Mouse (Mus musculus): ENCODE results near the gene Phldb2.

The Phldb2 gene

DNA sequence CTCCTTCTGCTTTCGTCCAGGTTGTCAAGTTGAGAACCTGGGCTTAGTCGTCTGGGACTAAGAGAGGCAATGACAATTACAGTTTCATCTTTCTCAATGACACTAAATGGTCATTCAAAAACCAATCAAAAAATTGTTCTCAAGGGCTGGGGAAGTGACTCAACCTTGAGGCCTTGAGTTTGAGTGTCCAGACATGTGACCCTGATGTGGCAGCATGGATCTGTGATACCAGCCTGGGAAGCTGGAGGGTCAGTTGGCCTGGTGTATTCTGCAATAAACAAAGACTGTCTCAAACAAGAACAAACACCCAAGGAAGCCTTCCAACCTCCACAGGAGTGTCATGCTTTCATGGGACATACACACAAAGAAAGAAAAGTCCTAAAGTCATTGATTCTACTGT, 160.6 kb downstream of the Phldb2 start:
- DNase-seq (ENCODE audit: low spot score) = no peak

DNA sequence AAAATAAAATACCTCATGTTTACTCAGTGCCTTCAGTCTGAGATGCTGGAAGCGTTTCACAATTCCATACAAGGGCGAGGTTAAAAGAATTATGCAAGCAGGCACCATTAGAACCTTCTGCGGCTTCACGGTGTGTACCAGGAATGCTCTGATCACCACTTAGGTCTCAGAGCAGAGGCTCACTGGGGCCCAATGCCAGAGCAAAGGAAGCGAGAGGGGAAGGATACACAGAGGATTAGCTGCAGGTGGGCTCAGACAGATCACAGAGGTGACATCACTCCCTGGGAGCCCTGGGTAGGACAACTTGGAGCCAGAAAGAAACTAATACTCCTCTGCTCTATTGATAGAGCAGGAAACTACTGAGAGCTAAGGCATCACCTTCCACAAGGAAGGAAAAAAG, 162.1 kb downstream of the Phldb2 start:
- DNase-seq (ENCODE audit: low spot score) = peak; percentile 71

DNA sequence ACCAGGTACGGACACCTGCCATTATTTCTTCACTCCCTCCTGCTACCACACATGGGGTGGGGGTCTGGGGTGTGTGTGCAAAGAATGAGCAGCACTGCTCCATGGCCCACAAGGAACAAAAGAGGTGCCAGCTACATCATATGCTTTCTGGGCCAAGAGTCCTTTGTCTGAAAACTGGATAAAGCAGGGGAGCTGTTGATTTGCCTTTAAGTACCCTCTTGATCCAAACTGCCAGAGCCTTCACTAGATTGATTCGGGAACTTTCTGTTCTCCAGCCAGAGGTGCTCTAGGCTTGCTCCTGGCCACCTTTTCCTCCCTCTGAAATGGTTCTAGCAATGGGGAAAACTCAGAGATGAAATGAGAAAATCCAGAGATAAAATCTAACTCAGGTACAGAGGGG, 164.1 kb downstream of the Phldb2 start:
- DNase-seq (ENCODE audit: low spot score) = peak; percentile 41

DNA sequence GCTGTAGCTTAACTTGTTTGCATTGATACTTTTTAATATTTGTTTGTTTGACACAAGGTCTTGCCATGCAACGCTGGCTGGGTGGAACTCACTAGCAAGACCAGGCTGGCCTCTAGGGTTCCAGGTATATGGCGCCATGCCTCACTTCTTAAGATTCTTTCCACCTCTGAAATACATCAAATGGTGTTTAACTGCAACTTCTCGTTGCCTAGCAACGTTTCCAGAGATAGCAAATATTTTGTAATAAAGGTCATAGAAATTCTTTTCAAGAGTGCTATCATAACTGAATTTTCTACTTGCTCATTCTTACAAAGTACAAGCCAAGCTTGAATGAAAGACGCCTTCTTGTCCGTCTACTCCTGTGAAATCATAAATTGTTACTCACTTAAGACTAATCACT, 165.7 kb downstream of the Phldb2 start:
- peak; percentile 53 for DNase-seq (ENCODE audit: low spot score)

DNA sequence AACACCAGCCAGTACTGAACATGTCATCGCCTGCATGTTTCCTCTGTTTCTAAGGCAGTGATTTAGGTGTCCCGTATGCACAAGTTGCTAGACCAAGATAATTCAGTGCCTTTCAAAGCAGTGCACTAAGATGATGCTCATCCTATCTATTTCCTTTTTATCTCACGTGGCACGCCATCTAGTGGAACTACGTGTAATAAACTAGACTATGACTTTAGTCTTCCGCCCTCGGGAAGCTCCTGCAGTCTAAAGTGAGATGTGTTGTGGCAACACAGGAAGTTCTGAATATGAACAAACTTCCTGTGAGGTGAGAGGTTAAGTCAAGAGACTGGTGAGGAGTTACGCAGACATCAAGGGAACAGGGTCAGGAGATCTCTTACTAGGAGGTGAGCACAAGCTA, 166.8 kb downstream of the Phldb2 start:
- peak; percentile 35 for DNase-seq (ENCODE audit: low spot score)

DNA sequence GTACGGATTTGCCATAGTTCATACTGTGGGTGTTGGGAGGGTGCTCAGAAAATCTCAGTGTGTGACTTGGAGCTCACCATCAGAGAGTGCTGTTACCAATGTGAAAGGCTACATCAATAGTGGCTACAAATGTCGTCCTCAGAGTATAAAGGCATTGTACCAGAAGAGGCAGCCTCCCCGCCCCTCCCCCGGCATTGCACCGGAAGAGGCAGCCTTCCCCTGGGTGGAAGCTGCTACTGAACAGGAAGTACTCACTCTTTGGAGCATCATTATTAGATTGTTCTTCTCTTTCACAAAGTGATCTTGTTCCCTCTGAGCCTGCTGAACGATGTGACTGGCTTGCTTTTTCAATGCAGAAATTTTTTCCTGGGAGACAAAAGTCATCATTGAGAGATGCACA, 173.4 kb downstream of the Phldb2 start:
- no peak for DNase-seq (ENCODE audit: low spot score)

DNA sequence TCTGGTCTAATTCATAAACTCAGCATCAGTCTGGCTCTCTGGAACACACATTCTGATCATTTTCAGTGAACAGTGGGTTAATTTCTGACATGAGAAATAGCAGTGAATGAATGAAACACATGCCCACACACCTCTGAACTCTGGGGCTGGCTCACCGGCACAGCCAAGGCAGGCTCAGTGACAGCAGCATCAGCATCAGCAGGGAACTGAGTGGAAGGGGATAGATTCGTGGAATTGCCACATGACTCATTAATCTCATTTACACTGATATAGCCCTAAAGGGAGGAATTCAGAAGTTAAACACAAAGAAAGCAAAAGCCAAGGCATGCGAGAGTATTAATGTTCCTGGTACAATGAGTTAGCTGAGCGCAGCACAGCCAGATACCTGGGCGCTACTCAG, 178.6 kb downstream of the Phldb2 start:
- DNase-seq (ENCODE audit: low spot score) = no peak

DNA sequence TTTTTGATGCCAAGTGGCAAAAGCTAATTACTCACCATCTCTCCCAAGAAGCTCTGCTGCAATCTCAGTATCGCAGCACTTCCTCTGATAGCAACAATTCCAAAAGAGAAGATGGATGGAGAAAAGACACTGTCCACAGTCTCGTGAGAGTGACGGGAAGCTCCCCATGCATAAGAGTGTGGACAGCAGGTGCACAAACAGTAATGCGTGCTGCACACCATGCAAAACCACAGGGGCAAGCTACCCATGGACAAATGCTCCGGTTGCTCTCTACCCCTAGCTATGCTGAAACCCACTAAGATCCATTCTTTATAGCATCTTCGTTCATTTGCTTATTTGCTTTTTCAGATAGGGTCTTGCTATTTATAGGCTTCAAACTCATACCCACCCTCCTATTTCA, 182.5 kb downstream of the Phldb2 start:
- no peak for DNase-seq (ENCODE audit: low spot score)

DNA sequence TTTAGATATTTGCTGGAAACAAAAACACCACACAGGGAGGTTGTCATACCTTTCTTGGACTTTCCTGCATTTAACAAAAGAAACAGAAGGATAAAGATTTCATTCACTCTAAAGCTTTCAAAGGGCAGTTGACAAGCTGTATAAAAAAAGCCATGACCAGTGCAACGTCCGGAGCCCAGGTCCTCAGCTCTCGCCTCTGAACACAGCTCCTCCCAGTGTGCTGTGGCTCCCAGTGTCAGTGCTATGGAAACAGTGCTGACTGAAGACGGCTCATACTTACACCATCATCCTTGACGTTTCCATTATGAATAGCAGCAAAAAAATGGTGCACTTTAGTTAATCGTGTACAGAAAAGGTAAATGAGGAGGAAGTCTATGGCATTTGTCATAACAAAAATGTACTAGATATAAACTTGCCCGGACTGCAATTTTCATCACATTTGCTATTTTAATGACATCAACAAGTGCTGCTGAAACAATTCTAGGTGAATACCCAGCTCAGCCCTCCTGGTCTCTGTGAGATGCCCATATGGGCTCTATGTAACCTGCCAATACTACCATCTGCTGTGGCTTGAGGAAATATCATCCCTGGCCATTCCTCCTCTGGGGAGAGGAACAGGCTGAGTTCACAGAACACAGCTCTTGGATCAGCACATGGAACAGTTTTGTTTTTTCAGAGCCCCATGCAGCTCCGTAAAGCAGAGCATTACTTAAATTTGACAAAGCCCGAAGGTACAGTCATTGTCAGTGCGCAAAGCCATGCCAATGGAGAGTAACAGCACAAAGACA, 185.4 kb downstream of the Phldb2 start:
- DNase-seq (ENCODE audit: low spot score) = no peak

DNA sequence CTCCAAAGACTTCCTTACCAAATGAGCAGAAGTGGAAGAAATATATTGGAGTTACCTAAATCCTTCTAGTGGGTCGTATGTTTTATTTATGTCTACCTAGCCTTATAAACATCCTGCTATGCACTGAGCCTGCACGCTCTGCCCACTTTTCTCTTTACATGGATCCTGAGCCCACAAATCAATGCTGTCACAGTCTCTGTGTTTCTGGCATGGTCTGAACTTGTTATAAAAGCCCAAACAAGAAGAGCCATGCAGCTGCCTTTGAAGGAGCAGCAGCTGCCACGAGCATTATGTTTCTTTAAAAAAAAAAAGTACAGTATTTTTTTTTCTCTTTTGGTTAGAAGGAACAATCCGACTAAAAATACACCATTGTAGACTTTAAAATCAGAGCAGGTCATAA, 186.0 kb downstream of the Phldb2 start:
- no peak for DNase-seq (ENCODE audit: low spot score)

DNA sequence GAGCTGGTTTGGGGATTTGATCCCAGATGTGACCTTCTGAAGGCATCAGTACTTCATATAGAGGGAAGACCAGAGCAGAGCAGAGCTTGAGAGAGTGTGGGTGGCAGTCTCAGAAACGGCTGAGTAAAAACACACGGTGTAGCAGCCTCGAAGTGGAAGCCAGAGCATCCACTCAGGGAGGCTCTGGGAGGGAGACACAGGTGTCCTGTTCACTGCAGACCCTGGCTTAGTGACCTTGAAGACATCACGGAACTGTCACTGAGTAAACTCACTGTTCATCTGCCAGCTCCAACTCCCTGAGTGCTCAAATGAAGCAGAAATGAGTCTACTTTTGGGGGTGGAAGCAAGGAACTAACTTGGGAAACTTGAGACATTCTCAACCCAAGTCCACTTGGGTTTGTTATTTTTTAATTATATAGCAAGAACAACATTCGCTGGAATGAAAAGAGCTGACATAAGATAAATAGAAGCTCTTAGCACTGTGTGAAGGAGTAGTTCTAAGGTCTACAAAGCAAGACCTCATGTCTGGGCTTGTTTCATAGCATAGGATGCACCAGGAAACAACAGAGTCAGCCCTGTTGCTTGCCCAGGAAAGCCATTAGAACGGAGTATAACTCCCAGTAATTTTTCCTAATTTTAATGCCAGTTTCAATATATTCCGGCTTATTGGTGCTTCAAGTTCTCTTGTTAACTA, 187.4 kb downstream of the Phldb2 start:
- no peak for DNase-seq (ENCODE audit: low spot score)

DNA sequence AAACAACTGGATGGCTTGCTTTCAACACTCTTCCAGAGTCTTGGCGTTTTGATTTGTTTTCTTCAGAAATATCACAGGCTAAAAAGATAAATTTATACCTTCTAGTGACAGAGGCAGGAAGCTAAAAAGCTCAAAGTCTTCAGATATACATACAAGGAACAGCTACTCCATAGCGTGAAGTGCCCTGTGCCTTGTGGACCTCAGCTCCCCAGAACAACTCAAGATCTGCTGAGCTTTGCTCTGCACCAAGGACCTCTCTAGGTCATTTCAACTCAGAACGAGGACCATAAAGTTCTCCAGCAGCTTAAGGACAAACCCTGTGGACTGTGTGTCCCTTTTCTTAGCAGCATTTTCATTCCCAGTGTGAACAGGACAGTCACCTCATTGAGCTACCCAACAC, 188.3 kb downstream of the Phldb2 start:
- DNase-seq (ENCODE audit: low spot score) = no peak

DNA sequence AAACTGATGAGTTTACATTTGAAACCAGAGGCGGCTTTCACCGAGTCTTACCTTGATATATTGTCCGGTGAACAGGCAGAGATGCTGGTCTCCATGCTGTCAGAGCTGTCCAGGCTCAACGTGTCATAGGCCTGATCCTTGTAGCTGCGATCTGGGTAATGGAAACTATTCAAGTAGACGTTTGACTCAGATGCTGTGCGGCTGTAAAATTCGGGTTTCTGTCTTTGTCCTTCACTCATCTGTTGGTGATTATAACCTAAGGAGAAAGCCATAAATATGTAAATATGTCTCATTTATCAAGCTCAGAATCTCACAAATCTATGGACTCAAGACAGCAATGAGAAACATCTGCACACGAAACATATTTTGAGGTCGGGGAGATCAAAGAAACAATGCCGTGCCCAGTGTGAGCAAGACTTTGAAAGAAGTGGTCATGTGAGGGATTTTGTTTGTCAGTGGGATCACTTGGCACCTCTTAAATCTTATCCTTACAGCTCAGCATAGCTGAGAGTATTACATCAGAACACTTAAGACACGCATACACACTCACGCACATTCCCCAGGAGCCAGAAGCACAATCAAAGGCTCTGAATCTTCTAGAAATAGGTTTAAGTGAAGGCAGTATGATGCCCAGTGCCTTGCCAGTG, 190.4 kb downstream of the Phldb2 start:
- DNase-seq (ENCODE audit: low spot score) = peak; percentile 43

DNA sequence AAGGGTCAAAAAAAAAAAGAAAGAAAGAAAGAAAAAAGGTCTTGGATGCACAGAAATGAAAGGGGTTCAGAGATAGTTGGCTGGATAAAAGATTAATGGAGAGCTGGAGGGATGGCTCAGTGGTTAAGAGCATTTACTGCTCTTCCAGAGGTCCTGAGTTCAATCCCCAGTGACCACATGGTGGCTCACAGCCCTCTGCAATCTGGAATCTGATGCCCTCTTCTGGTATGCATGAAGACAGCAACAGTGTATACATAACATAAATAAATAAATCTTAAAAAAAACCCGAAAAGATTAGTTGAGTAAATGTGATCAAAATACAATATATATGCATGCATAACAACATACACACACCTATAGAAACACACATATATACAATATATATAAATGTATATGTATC, 192.0 kb downstream of the Phldb2 start:
- no peak for DNase-seq (ENCODE audit: low spot score)

DNA sequence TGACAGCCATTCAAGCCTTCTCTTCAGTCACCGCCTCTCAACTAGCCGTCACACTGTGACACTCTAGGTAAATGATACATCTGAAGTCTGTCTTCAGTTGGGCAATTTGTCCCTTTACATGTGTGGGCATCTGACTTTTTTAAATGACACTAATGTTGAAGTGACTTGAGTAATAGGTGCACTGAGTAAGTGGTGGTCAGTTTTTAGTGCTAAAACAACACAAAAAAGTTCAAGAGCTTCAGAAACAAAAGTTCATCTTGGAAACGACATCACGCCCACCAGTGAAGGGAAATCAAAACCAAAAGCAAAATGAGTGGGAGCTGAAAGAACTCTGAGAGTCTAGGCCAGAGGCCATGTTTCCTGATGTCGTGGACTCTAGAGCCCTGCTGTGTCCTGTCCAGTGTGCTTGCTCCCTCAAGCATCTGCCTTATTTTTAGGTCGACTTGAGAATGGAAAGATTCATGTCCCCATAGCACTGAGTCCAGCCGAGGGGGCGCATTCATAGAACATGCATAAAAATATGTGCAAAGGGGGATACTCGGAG, 194.6 kb downstream of the Phldb2 start:
- no peak for DNase-seq (ENCODE audit: low spot score)

DNA sequence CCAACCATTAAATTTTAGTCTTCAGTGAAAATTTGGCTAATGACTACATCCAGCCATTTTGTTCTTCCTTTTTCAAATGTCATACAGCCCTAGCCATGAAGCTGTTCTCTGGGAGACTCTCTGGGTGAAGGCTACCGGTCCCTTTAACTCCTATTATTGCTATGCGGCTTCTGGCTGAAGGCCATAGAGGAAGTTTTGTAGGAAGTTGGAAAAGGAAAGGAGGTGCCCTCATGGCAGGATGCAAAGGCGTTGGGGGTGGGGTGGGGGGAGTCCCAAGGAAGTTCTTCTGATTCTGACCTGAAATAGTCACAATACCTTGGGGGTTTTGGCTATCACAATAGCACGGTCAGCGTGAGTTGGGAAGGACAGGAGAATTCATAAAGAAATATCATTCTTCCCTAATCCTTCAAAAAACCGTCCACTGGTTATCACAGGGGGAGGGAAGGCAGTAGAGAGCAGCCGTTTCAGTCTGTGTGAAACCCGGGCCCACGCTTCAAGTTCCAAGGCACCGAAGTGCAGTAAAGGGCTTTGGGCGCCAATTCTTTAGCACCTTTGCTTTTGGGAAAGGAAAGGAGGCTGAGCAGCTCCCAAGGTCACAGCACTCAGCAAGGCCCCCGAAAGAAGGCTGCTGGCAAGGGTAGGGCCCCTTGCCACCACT, 195.8 kb downstream of the Phldb2 start:
- DNase-seq (ENCODE audit: low spot score) = peak; percentile 83

DNA sequence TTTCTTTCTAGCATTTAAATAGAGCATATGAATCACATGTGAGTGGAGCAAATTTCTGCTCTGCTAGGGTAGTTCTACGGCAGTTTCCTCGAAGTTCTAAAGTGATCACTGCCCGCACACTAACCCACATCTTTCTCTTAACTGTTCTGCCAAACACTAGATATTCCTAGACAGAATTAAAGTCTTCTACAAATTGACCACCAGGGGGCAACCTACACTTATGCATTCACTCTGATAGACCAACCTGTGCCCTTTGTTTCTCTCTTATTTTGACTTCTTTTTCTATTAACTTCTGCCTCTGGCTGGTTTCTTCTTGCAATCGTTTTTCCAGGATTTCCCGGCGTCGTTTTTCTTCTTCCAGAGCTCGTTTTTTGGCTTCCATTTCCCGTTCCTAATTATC, 196.5 kb downstream of the Phldb2 start:
- DNase-seq (ENCODE audit: low spot score) = peak; percentile 77

DNA sequence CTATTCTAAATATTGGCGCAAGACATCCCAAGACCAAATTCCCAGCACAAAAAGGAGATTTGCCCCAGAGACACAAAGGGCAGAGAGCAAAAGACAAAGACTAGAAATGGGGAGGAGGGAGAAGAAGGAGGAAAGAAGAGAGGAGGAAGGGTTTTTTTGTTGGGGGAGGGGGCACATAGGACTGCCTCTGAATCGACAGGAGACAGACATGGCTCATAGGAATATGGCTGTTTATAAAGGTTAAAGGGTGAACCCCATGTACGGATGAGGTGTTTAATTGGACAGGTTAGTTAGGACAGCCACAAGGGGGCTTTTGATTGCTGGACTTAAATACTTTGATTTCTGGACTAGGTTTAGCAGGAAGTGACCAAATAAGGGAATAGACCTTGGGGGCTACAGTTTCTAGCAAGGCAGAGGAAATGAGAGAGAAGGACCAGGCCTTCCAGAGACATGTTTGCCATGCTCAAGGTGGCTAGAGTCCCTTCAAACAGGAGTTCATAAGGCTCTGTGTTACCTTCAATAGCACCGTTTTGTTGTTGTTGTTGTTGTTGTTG, 209.7 kb downstream of the Phldb2 start:
- no peak for DNase-seq (ENCODE audit: low spot score)

DNA sequence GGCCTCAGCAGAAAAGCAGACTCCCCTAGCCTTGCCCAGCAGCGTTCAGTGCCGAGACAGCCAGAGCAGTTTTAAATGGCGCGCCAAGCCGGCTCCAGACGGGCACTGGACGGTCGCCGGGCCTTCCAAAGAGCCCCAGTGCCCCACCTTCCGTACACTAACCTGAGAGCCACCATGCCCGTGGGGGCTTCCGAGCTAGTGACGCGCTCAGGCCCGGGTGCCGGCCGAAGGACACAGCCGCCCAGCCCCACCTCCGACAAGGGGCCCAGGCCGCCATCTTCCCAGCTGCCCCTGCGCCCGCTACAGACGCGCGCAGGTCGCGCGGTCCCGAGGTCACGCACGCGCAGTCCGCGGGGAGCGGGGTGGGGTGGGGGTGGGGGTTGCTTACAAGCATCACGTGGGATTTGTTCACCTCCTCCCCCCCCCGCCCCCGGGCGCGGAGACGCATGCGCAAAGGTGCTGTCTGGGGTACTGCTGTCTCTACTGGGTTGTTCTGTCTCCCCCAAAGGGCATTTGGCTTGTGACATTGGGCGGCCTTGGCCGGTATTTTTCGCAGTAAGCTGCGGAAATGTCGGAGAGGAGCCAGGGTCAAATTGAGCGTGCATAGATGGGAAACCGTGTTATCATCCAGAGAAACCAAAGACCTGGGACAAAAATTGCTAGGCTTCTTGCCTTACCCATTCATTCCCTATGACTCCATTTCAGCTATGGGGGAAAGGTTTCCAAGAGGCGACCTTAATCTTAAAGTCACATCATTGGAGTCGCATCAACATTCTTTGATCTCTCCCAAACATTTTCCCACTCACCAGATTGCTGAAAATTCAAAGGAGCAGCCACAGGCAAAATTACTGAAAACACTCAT, 210.6 kb downstream of the Phldb2 start, which contains the start of gene Abhd10:
Gene Abhd10 (minus strand): TSS at position 341 of the 862 bp plus-strand sequence.
- DNase-seq (ENCODE audit: low spot score) = peak; percentile 92

DNA sequence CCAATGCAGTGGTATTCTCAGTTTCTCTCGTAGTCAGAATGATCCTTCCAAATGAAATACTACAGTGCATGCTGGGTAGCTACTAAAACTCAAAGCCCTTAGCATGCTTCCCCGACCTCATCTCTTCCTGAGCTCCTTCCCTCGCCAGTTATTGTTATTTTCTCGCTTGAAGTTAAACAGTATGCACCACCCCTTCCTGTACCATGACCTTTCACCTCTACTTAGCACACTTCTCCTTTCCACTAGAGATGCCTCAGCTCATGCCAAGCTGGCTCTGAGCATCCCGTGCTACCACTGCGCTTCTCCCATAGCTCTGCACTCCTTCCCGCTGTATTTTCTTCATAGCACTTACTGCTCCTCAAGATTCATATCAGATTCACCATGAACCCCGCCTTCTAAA, 215.5 kb downstream of the Phldb2 start:
- no peak for DNase-seq (ENCODE audit: low spot score)

DNA sequence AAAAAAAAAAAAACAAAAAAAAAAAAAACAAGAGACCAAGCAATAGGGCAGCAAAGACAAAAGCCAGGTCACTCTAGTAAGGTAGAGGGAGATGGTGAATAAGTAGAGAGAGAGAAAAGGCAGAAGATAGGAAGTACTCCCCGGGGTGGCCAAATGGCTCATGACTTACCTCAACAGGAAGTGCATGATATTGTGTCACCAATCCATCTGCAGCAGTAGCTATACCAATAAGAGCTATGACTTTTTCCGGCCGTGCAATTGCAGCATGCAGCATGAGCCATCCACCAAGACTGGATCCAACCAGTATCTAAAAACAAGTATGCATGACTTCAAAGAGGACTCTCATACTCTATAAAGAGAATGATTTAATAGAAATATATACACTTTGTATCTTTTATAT, 216.7 kb downstream of the Phldb2 start:
- DNase-seq (ENCODE audit: low spot score) = no peak

All from lung, postnatal 25 days (tissue).